ENCODE assay signal across 9 mouse cellular contexts in the genomic region with DNA sequence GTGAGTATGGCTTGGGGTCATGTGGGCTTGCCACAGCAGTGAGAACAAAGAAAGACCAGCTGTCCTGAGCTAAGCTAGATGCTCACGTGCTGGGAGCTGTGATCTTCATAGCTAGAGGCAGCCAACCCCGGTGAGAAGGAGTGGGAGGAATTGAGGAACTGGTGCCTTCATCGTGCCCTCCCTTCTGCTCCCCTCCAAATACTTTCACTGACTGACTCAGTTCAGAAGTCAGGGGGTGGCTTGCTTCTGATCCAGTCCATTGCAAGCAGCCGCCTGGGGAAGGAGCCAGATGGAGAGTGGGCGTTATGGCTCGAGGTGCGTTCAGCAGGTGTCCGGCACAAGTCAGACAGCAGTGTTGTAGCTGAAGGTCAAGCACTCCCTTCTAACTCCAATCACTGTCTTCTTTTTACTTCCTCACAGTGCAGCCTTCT.
DNase-seq lines count a peak whose midpoint lies in the region; ATAC-seq lines count a peak whose summit lies in the region.
"Had no signal": no experiment of that assay in that cellular context is flagged by ENCODE, and none has a peak within 500 bp of the region (broad histone marks: within the 10 kb centered on the region; RNA-seq: fewer than 3 reads in every experiment).

No protein-coding gene starts in this region.

- WGBS in midbrain, embryonic 11.5 days: 84% methylated on average over 8 of the region's 8 CpGs
- 82% methylated on average over 8 of the region's 8 CpGs for WGBS in midbrain, embryonic 13.5 days
- WGBS in midbrain, embryonic 10.5 days: 88% methylated on average over 8 of the region's 8 CpGs
- 84% methylated on average over 8 of the region's 8 CpGs for WGBS in forebrain, embryonic 15.5 days

- no peaks in the 10 kb centered on the region for H3K27me3 ChIP-seq in midbrain, embryonic 11.5 days (ENCODE audit: control insufficient read depth, insufficient read depth, low read length)
- no peaks in the 10 kb centered on the region for H3K27me3 ChIP-seq in midbrain, embryonic 13.5 days
- no peaks in the 10 kb centered on the region for H3K27me3 ChIP-seq in midbrain, embryonic 10.5 days (ENCODE audit: low read depth, poor library complexity, severe bottlenecking)
- no peaks in the 10 kb centered on the region for H3K27me3 ChIP-seq in forebrain, embryonic 15.5 days

- H3K4me2 ChIP-seq in midbrain, embryonic 11.5 days: no peak overlapping the region
- H3K4me2 ChIP-seq in midbrain, embryonic 13.5 days (replicated peaks): no peak overlapping the region
- H3K4me2 ChIP-seq in forebrain, embryonic 15.5 days (replicated peaks): no peak overlapping the region

- H3K27ac ChIP-seq in midbrain, embryonic 11.5 days (ENCODE audit: low read depth, low read length): no peak overlapping the region
- H3K27ac ChIP-seq in midbrain, embryonic 13.5 days: no peak overlapping the region
- no peak overlapping the region for H3K27ac ChIP-seq in midbrain, embryonic 10.5 days (replicated peaks)
- H3K27ac ChIP-seq in forebrain, embryonic 15.5 days (replicated peaks): no peak overlapping the region

- H3K4me3 ChIP-seq in midbrain, embryonic 11.5 days (ENCODE audit: low read depth, low read length): no peak overlapping the region
- H3K4me3 ChIP-seq in midbrain, embryonic 13.5 days (replicated peaks): no peak overlapping the region
- H3K4me3 ChIP-seq in midbrain, embryonic 10.5 days: no peak overlapping the region
- no peak overlapping the region for H3K4me3 ChIP-seq in forebrain, embryonic 15.5 days

- H3K36me3 ChIP-seq in midbrain, embryonic 11.5 days (ENCODE audit: control insufficient read depth, insufficient read depth, low read length): no peaks in the 10 kb centered on the region
- H3K36me3 ChIP-seq in midbrain, embryonic 13.5 days: no peaks in the 10 kb centered on the region
- no peaks in the 10 kb centered on the region for H3K36me3 ChIP-seq in midbrain, embryonic 10.5 days
- no peaks in the 10 kb centered on the region for H3K36me3 ChIP-seq in forebrain, embryonic 15.5 days

- DNase-seq in cerebellum, postnatal 4 days (ENCODE audit: low spot score in 2 of 2): no peak
- DNase-seq in midbrain, embryonic 11.5 days (ENCODE audit: low spot score, missing footprints): peak; percentile 78
- peak; percentile 50 to 54 for DNase-seq in spleen, postnatal 36 days (ENCODE audit: low spot score in 2 of 2)
- DNase-seq in midbrain, embryonic 10.5 days (ENCODE audit: low spot score): no peak
- DNase-seq: heart, postnatal 36 days had no signal

- ATAC-seq in cerebellum, adult (ENCODE audit: insufficient number of reproducible peaks, low FRiP score, low TSS enrichment): peak; percentile 71
- ATAC-seq in midbrain, embryonic 11.5 days (ENCODE audit: low FRiP score): no peak
- ATAC-seq in midbrain, embryonic 13.5 days: no peak
- peak; percentile 70 to 87 for ATAC-seq in hematopoietic stem cell, adult 5-6 weeks (replicated peaks in 1 of 2; ENCODE audit: insufficient read depth in 1 of 2, low FRiP score in 2 of 2, low TSS enrichment in 1 of 2, low read depth in 1 of 2, poor library complexity in 2 of 2, severe bottlenecking in 2 of 2)
- no peak for ATAC-seq in forebrain, embryonic 15.5 days (replicated peaks)

- no peaks in the 10 kb centered on the region for H3K4me1 ChIP-seq in midbrain, embryonic 11.5 days (ENCODE audit: control insufficient read depth, insufficient read depth, low read length)
- no peaks in the 10 kb centered on the region for H3K4me1 ChIP-seq in midbrain, embryonic 13.5 days (replicated peaks)
- peaks cover 9% of the 10 kb centered on the region for H3K4me1 ChIP-seq in midbrain, embryonic 10.5 days
- no peaks in the 10 kb centered on the region for H3K4me1 ChIP-seq in forebrain, embryonic 15.5 days

- no peaks in the 10 kb centered on the region for H3K9me3 ChIP-seq in midbrain, embryonic 11.5 days (ENCODE audit: control insufficient read depth, low read length)
- no peaks in the 10 kb centered on the region for H3K9me3 ChIP-seq in midbrain, embryonic 13.5 days
- no peaks in the 10 kb centered on the region for H3K9me3 ChIP-seq in midbrain, embryonic 10.5 days (replicated peaks)
- H3K9me3 ChIP-seq in forebrain, embryonic 15.5 days: no peaks in the 10 kb centered on the region

- H3K9ac ChIP-seq in midbrain, embryonic 11.5 days (ENCODE audit: low read length): no peak overlapping the region
- no peak overlapping the region for H3K9ac ChIP-seq in midbrain, embryonic 13.5 days (replicated peaks)
- H3K9ac ChIP-seq in forebrain, embryonic 15.5 days (replicated peaks): no peak overlapping the region

Comparison
In these comparisons a context has a peak if more than half of its experiments do, and no peak if none do; other contexts are left out.
1. DNase-seq: peak in midbrain, embryonic 11.5 days (single experiment) and spleen, postnatal 36 days (2 of 2); none in cerebellum, postnatal 4 days (0 of 2) and midbrain, embryonic 10.5 days (single experiment).
2. ATAC-seq: peak in cerebellum, adult (single experiment) and hematopoietic stem cell, adult 5-6 weeks (2 of 2); none in midbrain, embryonic 11.5 days (single experiment), midbrain, embryonic 13.5 days (single experiment) and forebrain, embryonic 15.5 days (single experiment).